Mouse (Mus musculus) embryonic fibroblast, embryonic 13.5 days (primary cell): ENCODE data around the gene Il17f.

Source experiments
- CTCF ChIP-seq: IDR thresholded peaks from 2 replicates; pipeline ENCODE4 v1.5.1; 2011; ENCODE audit warnings: mild to moderate bottlenecking, control low read depth, low read length, moderate library complexity, borderline replicate concordance; ENCODE audit not compliant: insufficient read depth
- POLR2A ChIP-seq: IDR thresholded peaks from 2 replicates; pipeline ENCODE4 v1.6.1; 2011; ENCODE audit warnings: low read depth, mild to moderate bottlenecking, control low read depth, low read length, moderate library complexity

GRCm38 (mm10) chr1:20736572-20736971 lies 53.8 kb downstream of the Il17f start:
- no peak for TF ChIP-seq POLR2A
- no peak for TF ChIP-seq CTCF
